In genomic region chr11:119190498-119190897, GRCm38 (mm10) we compare ENCODE assay signal across 8 mouse cellular contexts. TPM values are rescaled to one million over a fixed set of nuclear protein-coding genes. Genes with fewer than 3 reads are reported as not detected.
DNase-seq lines count a peak whose midpoint lies in the region; ATAC-seq and TF ChIP-seq lines count a peak whose summit lies in the region.

No protein-coding gene starts in this region.

- no peak for ATAC-seq in G1E (ENCODE audit: extremely low read depth, insufficient number of reproducible peaks, low FRiP score, poor library complexity, severe bottlenecking)

- WGBS in bone marrow, adult 2 months, result under 1% methylated on average over 11 of the region's 11 CpGs
- WGBS in forebrain, embryonic 10.5 days, result 50% methylated on average over 11 of the region's 11 CpGs

- H3K9me3 ChIP-seq in G1E (replicated peaks), result peaks cover 90% of the 10 kb centered on the region
- H3K9me3 ChIP-seq in forebrain, embryonic 10.5 days, result no peaks in the 10 kb centered on the region

- no peak for TF ChIP-seq CTCF in G1E (IDR thresholded peaks at IDR 0.05; ENCODE audit: low read depth, low read length)
- TF ChIP-seq CTCF in bone marrow, adult 2 months (IDR thresholded peaks at IDR 0.05; ENCODE audit: control insufficient read depth, insufficient read depth, low read length), result peak; percentile 89

- no peaks in the 10 kb centered on the region; the same call in 1 of the 2 replicates for H3K27me3 ChIP-seq in G1E (ENCODE audit: insufficient read depth, low read length)
- 0 out of 2 replicates have a peak, but pooled peaks cover 12% of the 10 kb centered on the region for H3K27me3 ChIP-seq in forebrain, embryonic 10.5 days (ENCODE audit: poor library complexity, severe bottlenecking)

- H3K36me3 ChIP-seq in G1E (replicated peaks), result no peaks in the 10 kb centered on the region
- H3K36me3 ChIP-seq in forebrain, embryonic 10.5 days (replicated peaks), result peaks cover 22% of the 10 kb centered on the region

- 0 out of 2 replicates have a peak overlapping the region, but pooled peaks have one; percentile 21 for H3K4me3 ChIP-seq in G1E (ENCODE audit: low read depth, low read length)
- no peak overlapping the region for H3K4me3 ChIP-seq in bone marrow, adult 2 months (replicated peaks; ENCODE audit: control insufficient read depth, low read depth, low read length)
- no peak overlapping the region for H3K4me3 ChIP-seq in forebrain, embryonic 10.5 days

- TF ChIP-seq POLR2A in bone marrow, adult 2 months (IDR thresholded peaks at IDR 0.05; ENCODE audit: borderline replicate concordance, control insufficient read depth, low read depth, low read length), result 0 out of 2 replicates have a peak, but pooled peaks have one; percentile 47

- no peaks in the 10 kb centered on the region for H3K4me1 ChIP-seq in G1E (ENCODE audit: insufficient read depth, low read depth, low read length)
- H3K4me1 ChIP-seq in bone marrow, adult 2 months (ENCODE audit: control insufficient read depth, insufficient read depth, low read length), result peaks cover 6% of the 10 kb centered on the region
- peaks cover 38% of the 10 kb centered on the region for H3K4me1 ChIP-seq in forebrain, embryonic 10.5 days

- no peak for DNase-seq in G1E (ENCODE audit: low spot score)
- peak; percentile 52 for DNase-seq in forebrain, embryonic 10.5 days (ENCODE audit: extremely low spot score, low spot score)
- peak; percentile 83 to 84 for DNase-seq in heart, postnatal 10 days
- DNase-seq in kidney, postnatal 25 days, result peak; percentile 77 to 84
- peak; percentile 90 for DNase-seq in lung, postnatal 10 days
- DNase-seq in ovary, postnatal 36 days (ENCODE audit: low spot score), result peak; percentile 74
- DNase-seq in thymus, postnatal 4 days, result peak; percentile 83

- intact Hi-C loops in heart, postnatal 10 days (cut with DNase I), result loop anchor here (1.0 to 2.0 kb wide), 4 partner anchors 104 to 192 kb away; partner anchors contain the start of gene Cbx4

- no peak overlapping the region for H3K27ac ChIP-seq in bone marrow, adult 2 months (ENCODE audit: control insufficient read depth, insufficient read depth, low read depth, low read length, poor library complexity)
- H3K27ac ChIP-seq in forebrain, embryonic 10.5 days, result peak overlapping the region; percentile 63; the same call in 1 of the 2 replicates

RNA-seq across cellular contexts. Expression of gene Tbc1d16, which starts 37.8 kb away (rescaled TPM):
- not detected in 2 replicates for total RNA-seq in G1E (2014; fragmentation: Nextera tagmentation)
- 0.05 and 0.06 TPM in 2 replicates for total RNA-seq in G1E (2017)
- polyA plus RNA-seq in G1E (2012), result not detected in 2 replicates
- polyA plus RNA-seq in bone marrow, adult 2 months (2011; ENCODE audit: insufficient read depth, insufficient read length, low replicate concordance, missing spikeins), result 0.74 and 1.2 TPM in 2 replicates
- polyA plus RNA-seq in forebrain, embryonic 10.5 days (2016; fragmentation: Nextera tagmentation; extraction: Ambion mirVana), result 22.5 and 22.7 TPM in 2 replicates
- total RNA-seq in heart, postnatal 10 days (2021), result 10 to 100 TPM; 66.3 to 67.2 TPM

RNA-seq across cellular contexts. Expression of gene Ccdc40, which starts 37.9 kb away (rescaled TPM):
- total RNA-seq in G1E (2014; fragmentation: Nextera tagmentation) (not detected in 2 replicates), G1E (2017) (0.05 TPM in 1 of 2 replicates, not detected in the other)
- polyA plus RNA-seq in G1E (2012), result not detected in 2 replicates
- 0.90 TPM in 1 of 2 replicates, not detected in the other for polyA plus RNA-seq in bone marrow, adult 2 months (2011; ENCODE audit: insufficient read depth, insufficient read length, low replicate concordance, missing spikeins)
- 23.1 and 23.6 TPM in 2 replicates for polyA plus RNA-seq in forebrain, embryonic 10.5 days (2016; fragmentation: Nextera tagmentation; extraction: Ambion mirVana)
- total RNA-seq in heart, postnatal 10 days (2021), result under 1 TPM in 1 of 2 experiments, not detected in 1; 0.22 TPM

Comparison
In these comparisons a context has a peak if more than half of its experiments do, and no peak if none do; other contexts are left out.
1. RNA of gene Tbc1d16, which starts 37.8 kb away (polyA plus RNA-seq): 22.5 to 22.7 TPM in forebrain, embryonic 10.5 days; 0.74 to 1.2 TPM in bone marrow, adult 2 months and not detected in G1E; every median in the first group is over 10 times any median in the second.
2. RNA of gene Ccdc40, which starts 37.9 kb away (polyA plus RNA-seq): 23.1 to 23.6 TPM in forebrain, embryonic 10.5 days; 0.90 TPM in bone marrow, adult 2 months and not detected in G1E; every median in the first group is over 10 times any median in the second.